Mouse (Mus musculus) hematopoietic multipotent progenitor cell, adult 10-12 weeks (in vitro differentiated cells): Measurements from ENCODE around the gene Rbp3. TPM values are rescaled to one million over a fixed set of nuclear protein-coding genes. Genes with fewer than 3 reads are reported as not detected.

Experiments used
- polyA plus RNA-seq: library from polyadenylated mRNA; stranded (reverse); fragments of >175 nt; gene quantifications from 2 replicates; pipeline ENCODE4 v1.2.3, GENCODE M21; 2012; ENCODE audit warnings: low replicate concordance

The Rbp3 gene
- 0.02 TPM in 1 of 2 replicates, not detected in the other for polyA plus RNA-seq

GRCm38 (mm10) chr14:33953761-33954160 lies at the start of gene Rbp3:
Rbp3 (plus strand) TSS chr14:33954003.

GRCm38 (mm10) chr14:33923168-33924070 lies 30.4 kb upstream of the Rbp3 start, which contains the start of gene Gdf10:
Gdf10 (plus strand) TSS chr14:33923587.

GRCm38 (mm10) chr14:33940739-33941138 lies 13.1 kb upstream of the Rbp3 start, which contains the start of gene Gdf2:
Gdf2 (plus strand) TSS chr14:33941039.

GRCm38 (mm10) chr14:33978604-33979059 lies 24.8 kb downstream of the Rbp3 start, which contains the start of gene Zfp488:
Zfp488 (minus strand) TSS chr14:33978764.

Other genes starting within 250 kb of the Rbp3 start
- gene Gdf10, start 30.4 kb upstream of the Rbp3 start, polyA plus RNA-seq, result 0.02 TPM in 1 of 2 replicates, not detected in the other
- gene Gdf2, start 13.0 kb upstream of the Rbp3 start, polyA plus RNA-seq, result not detected in 2 replicates
- not detected in 2 replicates for gene Zfp488, start 24.8 kb downstream of the Rbp3 start, polyA plus RNA-seq
- not detected in 2 replicates for gene Gm30083, start 61.2 kb downstream of the Rbp3 start, polyA plus RNA-seq
- gene Gm5460, start 62.8 kb downstream of the Rbp3 start, polyA plus RNA-seq, result not detected in 2 replicates
- not detected in 2 replicates for gene Antxrl, start 98.7 kb downstream of the Rbp3 start, polyA plus RNA-seq
- gene Anxa8, start 132.0 kb downstream of the Rbp3 start, polyA plus RNA-seq, result 0.19 TPM in 1 of 2 replicates, not detected in the other
- gene A630023A22Rik, start 148.8 kb downstream of the Rbp3 start, polyA plus RNA-seq, result not detected in 2 replicates
- gene Npy4r, start 198.5 kb downstream of the Rbp3 start, polyA plus RNA-seq, result not detected in 2 replicates
- gene Gprin2, start 247.7 kb downstream of the Rbp3 start, polyA plus RNA-seq, result 0.01 and 0.25 TPM in 2 replicates